Mouse (Mus musculus): ENCODE data around the gene Sema5b. TPM values are rescaled to one million over a fixed set of nuclear protein-coding genes. Genes with fewer than 3 reads are reported as not detected.
"Not testable (repeated sequence)": the region's sequence is repeated elsewhere in the genome, so short reads cannot be mapped to it uniquely, and the experiment has no call there.

Sema5b gene
- total RNA-seq, 2 experiments from 2014 or later = 5.2 to 6.0 TPM

- peak; percentile 11 for DNase-seq
These were observed 8.4 kb downstream of the Sema5b start for GRCm38 (mm10) chr16:35549354-35549753.

DNA sequence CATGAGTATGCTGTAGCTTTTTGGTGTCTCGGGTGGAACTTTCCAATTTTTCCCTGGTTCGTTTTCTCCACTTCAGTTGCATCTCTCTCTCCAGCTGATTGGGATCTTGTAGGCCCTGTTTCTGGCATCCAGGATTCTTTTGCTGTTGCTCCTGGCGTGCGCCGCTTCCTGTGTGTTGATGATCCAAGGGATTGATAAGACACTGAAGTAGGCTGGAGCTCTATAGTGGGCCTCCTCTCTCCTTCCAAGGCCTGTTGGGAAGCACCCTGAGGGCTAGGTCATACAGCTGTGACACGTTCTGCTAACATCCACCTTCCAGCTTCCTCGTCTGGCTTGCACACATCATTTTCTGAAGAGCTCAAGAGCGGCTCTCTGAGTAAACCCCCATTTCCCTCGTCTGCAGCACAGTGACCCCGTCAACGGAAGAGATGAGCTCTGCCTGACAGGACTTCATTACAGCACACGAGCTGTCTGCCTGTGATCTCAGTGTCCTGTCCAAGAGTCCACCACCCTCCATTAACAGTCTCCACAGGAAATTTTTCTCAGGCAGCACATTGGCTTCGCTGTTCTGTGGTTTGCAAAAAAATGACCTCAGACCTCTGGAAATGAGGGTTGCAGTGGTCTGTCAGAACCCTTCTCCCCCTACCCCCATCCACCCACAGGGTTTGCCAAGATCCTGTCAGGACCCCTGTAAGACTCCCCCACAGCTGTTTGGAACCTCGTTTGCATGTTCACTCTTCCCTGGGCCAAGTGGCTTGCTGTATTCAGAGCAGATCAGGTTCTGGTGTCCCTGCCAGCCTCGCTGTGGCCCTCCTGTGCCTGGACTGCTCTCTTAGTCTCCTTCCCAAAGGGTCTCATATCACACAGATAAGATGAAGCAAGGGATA lies 14.9 kb downstream of the Sema5b start:
- no peak for DNase-seq

GRCm38 (mm10) chr16:35557038-35557437 lies 16.1 kb downstream of the Sema5b start:
- no peak for DNase-seq

DNA sequence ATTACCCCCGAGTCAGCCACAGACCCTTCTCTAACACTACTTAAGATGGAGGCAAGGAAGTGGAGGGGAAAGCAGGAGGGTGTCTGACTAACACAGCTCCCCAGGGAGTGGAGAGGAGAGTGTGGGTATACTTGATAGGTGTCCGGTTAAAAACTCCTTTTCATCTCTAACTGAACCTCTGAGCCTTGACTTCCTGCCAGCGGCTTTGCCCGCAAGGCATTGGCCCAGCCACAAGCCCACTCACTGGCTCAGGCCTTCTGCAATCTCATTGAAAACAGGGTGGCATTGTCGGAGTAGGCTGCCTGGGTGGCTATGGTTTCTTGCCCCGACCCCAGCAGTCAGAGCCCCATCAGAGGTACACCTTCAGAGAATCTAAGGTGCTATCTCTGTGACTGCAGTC lies 20.6 kb downstream of the Sema5b start:
- DNase-seq = no peak

DNA sequence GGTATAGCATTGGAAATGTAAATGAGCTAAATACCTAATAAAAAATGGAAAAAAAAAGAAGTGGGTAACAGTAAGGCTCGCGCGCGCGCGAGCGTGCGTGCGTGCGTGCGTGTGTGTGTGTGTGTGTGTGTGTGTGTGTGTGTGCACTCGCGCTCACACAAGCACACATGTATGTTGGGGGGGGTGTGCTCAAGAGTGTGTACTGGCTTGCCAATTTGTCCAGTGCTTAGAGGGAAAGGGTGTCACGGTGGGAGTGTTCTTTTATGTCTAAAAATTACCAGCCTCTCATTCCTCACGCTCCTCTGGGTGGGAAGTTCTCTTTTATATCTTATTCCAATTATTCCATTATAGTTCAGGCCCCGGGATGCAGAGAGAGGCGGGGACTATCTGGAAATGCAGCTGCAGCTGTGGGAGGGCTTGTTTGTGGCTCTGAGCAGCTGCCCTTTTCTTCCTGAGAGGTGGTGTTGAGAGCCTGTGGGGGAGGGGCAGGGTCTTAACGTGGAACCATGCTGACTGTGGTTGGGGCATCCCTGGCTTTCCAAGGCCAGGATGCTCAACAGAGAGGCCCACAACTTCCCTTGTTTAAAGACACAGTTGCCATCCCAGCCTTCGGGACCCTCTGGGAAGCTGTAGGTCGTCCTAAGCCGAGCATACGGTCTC lies 23.4 kb downstream of the Sema5b start:
- DNase-seq = no peak

DNA sequence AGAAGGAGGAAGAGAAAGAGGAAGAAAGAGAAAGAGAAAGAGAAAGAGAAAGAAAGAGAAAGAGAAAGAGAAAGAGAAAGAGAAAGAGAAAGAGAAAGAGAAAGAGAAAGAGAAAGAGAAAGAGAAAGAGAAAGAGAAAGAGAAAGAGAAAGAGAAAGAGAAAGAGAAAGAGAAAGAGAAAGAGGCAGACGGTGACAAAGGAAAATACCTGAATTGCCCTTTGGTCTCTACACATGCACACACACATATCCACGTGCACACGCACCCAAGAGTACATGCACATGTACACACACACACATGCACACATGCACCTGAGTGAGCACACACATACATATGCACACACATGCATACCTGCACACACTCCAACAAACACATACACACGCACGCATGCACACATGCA lies 24.7 kb downstream of the Sema5b start:
- not testable (repeated sequence) for DNase-seq

DNA sequence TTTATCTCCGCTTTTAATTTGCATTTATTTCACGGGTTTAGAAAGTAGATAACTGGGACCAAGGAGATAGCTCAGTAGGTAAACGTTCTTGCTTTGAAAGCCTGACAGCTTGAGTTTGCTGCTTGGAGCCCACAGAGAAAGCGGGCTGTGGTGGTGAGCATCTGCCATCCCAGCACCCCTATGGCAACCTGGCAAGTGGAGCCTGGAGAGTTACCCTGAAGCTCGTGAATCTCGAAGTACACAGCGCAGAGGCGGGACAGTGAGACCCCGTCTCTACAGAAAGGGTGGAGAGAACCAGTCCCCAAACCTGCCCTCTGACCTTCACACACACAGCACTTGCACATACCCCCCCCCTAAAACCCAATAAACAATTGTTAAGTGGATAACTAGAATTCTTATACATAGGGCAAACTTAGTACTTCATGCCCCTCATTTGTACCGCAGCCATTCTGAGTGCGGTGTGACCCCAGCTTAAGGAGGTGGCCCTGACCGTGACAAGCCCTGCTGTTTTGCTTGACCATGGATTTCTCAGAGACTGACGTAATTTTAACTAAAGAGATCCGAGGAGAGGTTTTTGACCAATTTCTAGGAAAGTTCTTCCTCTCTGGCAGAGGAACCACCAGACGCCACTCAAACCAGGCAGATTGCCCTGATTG lies 27.4 kb downstream of the Sema5b start:
- DNase-seq = no peak

GRCm38 (mm10) chr16:35569347-35569746 lies 28.4 kb downstream of the Sema5b start:
- DNase-seq = no peak

DNA sequence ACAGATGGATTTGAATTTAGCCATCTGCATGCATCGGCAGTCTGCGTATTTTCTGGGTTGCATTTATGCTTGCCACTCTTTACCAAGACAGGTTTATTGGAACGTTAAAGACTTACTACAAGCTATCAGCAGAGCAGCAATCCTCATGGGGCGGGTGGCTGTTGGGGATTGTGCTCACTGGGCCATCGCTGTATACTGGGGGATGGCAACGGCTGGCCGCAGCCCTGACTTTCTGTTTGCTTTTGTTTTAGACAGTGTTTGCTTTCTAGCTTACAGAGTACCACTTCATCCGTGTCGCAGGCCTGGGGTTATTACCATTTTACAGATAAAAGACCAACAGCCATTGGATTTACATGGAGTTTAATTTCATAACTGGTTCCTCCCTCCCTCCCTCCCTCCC lies 28.8 kb downstream of the Sema5b start:
- no peak for DNase-seq

GRCm38 (mm10) chr16:35570627-35571026 lies 29.7 kb downstream of the Sema5b start:
- DNase-seq = no peak

- no peak for DNase-seq
These were observed 32.6 kb downstream of the Sema5b start for GRCm38 (mm10) chr16:35573586-35573985.

GRCm38 (mm10) chr16:35577181-35577941 lies 36.4 kb downstream of the Sema5b start:
- DNase-seq = peak; percentile 63

GRCm38 (mm10) chr16:35581299-35581698 lies 40.4 kb downstream of the Sema5b start:
- no peak for DNase-seq

GRCm38 (mm10) chr16:35583551-35584080 lies 42.7 kb downstream of the Sema5b start:
- DNase-seq = no peak

DNA sequence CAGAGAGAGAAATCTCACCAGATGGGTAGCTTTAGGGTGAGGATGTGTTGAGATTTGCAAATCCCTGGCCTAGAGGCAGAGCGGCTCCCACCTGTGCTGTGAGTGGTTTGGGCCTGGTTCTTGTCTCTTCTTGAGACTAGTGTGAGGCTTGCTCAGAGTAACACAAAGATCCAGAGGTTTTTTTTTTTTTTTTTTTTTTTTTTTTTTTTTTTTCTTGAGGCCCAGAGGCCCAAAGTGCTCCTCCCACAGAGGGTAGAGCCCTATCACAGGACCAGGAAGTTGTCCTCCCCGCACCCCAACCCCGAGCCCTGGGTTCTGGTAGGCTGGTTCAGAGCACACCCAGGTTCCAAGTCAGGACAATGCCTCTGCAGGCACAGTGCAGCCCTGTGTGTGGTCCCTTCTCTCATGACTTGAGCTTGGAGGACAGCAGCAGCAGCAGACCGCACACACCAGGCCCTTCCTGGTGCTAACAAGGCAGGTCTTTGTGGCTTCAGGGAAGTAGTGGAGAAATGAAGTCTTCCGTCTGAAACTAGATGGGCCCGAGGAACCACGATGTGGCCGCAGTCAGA lies 44.3 kb downstream of the Sema5b start:
- DNase-seq = no peak

DNA sequence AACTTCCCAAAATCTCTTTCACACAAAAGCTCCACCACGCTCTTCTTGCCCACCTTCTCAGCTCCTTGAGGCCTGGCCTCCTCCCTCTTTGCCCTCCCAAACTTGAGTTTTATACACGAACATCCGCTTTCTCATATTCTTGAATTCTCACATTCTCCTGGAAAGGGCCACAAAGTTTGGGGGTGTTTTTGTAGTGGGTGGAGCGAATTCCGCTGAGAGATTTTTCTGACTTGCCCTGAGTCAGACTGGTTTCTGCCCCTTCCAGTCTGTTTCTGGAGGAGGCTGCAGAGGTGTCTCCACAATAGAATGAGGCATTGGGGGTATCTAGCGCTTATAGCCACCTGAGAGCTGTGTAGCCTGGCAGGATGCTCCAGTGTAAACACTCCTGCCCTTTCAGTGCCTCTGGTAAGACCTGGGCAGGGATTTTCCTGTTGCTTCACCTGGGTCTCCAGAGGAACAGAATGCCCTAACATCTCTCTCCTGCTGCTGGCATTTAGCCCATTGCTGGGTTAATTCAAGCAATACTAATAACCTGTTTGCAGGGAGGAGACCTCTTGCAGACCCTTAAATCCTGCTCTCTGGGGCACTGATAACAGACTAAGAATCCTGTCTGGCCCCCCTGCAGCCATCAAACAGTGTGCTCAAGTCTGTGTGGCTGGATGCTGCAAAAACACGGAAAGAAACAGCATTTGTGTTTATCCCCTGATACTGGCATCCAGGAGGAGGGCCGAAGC lies 46.3 kb downstream of the Sema5b start:
- DNase-seq = no peak

DNA sequence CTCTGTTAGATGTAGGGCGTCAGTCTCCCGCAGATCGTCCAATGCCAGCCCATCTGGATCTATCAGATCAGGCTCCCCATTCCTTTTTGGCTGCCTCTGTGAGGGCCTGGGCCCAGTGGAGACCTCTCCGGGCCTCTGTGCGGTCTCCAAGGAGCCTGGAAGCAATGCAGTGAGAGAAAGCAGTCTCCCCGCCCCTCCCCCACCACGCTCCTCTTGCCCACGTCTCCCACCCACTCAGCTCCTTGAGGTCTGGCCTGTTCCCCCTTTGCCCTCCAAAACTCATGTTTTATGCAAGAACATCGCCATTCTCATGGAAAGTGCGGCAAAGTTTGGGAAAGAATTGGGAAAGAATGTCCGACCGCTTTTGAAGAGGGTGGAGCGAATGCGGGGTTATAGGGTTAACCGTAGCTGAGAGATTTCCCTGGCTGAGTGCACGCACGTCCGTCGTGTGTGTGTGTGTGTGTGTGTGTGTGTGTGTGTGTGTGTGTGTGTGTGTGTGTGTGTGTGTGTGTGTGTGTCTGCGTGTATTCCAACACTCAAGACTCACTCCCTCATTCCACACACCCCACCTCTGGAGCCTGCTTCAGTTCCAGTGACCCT lies 47.0 kb downstream of the Sema5b start:
- DNase-seq = no peak

GRCm38 (mm10) chr16:35588731-35589151 lies 47.8 kb downstream of the Sema5b start:
- DNase-seq = no peak

DNA sequence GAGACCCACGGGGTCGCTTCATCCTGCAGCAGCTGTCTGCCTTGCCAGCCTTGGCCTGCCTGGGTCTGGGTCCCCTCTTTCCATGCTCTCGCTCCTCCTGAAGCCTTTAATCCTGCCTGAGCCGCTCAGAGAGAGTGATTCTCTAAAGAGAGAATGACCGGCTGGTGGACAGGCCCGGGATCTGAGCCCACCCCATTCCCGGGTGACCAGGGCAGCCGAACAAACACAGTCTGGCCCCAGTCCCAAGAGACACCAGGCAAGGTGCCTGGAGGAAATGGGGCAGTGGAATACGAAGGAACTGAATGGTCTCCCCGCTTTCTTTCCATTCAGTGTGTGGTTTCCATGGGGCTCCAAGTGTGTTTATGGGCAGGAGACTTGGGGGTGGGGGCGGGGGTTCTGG lies 50.8 kb downstream of the Sema5b start:
- no peak for DNase-seq

DNA sequence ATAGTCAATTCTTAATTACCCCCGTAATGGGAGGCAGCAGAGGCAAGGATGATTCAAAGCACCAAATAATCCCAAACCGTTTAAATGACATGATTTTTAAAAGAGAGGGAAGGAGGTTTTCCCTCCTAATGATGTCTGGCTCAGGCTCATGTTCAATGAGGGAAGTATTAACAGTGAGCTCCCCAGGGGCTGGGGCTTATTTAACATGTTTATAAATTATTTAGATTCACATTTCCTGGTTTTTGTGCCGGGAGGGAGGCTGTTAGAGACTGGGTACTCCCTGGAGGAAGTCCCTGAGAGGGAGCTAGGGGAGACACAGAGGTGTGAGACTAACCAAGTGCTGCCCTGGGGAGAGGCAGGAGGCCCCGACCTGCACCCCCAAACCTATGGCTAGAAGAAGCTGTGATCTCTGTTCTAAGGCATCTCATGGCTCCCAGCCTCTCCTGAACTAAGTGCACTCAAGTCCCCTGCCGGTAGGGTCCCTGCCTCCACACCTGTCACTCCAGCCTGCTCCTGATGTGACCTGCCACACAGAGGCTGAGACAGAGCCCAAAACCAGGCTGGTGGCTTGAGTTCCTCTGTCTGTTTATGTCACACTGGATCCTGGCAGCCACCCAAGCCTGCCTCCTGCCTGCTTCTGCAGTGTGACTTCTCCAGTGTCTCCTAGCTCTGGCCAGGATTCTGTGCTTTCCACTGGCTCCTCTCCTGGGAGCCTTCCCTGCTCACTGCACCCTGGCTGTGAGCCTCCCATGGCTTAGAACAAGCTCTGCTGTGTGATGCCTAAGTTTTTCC lies 51.5 kb downstream of the Sema5b start:
- peak; percentile 72 for DNase-seq

Measured in adrenal gland, postnatal 10 days (tissue).